Mouse (Mus musculus) liver, postnatal 0 days (tissue): ENCODE measurements around the gene Slc39a11.

Experiments
- CTCF ChIP-seq: sonication (generic); IDR thresholded peaks from 2 replicates; pipeline ENCODE4 v1.5.1; 2016; ENCODE audit warnings: antibody characterized with exemption, low read depth
- EP300 ChIP-seq: IDR thresholded peaks from 2 replicates; pipeline ENCODE4 v1.6.1; 2016; ENCODE audit warnings: antibody characterized with exemption, low read depth, mild to moderate bottlenecking

GRCm38 (mm10) chr11:113339770-113340169 is 310.1 kb downstream of the Slc39a11 start:
- no peak for TF ChIP-seq CTCF
- TF ChIP-seq EP300: no peak
